Comparison of ENCODE assay signal across 24 mouse cellular contexts in the genomic region with DNA sequence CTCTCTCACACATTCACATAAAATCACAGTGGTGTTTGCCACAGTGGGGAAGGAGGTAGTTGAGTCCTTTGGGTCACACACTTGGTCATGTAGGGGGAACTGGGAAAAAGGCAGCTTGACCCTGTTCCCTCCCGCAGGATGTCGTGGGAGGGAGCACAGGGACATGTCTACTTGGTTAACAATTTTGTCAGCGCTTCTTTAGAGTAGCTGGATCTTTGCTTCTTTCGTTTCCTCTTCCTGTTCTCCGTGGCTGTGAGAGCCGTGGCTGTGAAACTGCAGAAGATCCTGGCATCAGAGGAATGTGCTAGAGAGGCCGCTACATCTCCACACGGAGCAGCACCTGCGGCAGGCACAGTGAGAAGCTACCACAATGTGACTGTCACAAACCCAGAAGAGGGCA. TPM values are rescaled to one million over a fixed set of nuclear protein-coding genes. Genes with fewer than 3 reads are reported as not detected.
DNase-seq lines count a peak whose midpoint lies in the region; ATAC-seq and TF ChIP-seq lines count a peak whose summit lies in the region.
"Had no signal": no experiment of that assay in that cellular context is flagged by ENCODE, and none has a peak within 500 bp of the region (broad histone marks: within the 10 kb centered on the region; RNA-seq: fewer than 3 reads in every experiment).

No protein-coding gene starts in this region.

- H3K27ac ChIP-seq in forebrain, embryonic 11.5 days (ENCODE audit: low read depth, low read length), result no peak overlapping the region
- no peak overlapping the region for H3K27ac ChIP-seq in forebrain, embryonic 14.5 days (ENCODE audit: low read depth, low read length)
- no peak overlapping the region for H3K27ac ChIP-seq in CH12.LX (ENCODE audit: insufficient read depth, low read depth)
- H3K27ac ChIP-seq: embryonic facial prominence, embryonic 12.5 days; forebrain, embryonic 12.5 days; heart, embryonic 10.5 days; heart, embryonic 15.5 days; hindbrain, embryonic 10.5 days; hindbrain, embryonic 14.5 days had no signal

- dilution Hi-C loops in CH12.LX (cut with MboI; ENCODE audit: extremely low pct_ligation_motif_present, extremely low pct_unique_long_range_greater_than_20kb, low sequenced_read_pairs), result no loop called here

- no peaks in the 10 kb centered on the region for H3K4me1 ChIP-seq in forebrain, embryonic 11.5 days (replicated peaks; ENCODE audit: control insufficient read depth, insufficient read depth, low read length)
- no peaks in the 10 kb centered on the region for H3K4me1 ChIP-seq in forebrain, embryonic 14.5 days (ENCODE audit: control insufficient read depth, insufficient read depth, low read length)
- peaks cover 10 to 22% of the 10 kb centered on the region in 2 experiments; a peak in 3 of 4 replicates for H3K4me1 ChIP-seq in CH12.LX (ENCODE audit: control insufficient read depth in 1 of 2, insufficient read depth in 2 of 2)
- H3K4me1 ChIP-seq: embryonic facial prominence, embryonic 12.5 days; forebrain, embryonic 12.5 days; heart, embryonic 10.5 days; heart, embryonic 15.5 days; hindbrain, embryonic 10.5 days had no signal

- ATAC-seq in forebrain, embryonic 11.5 days (replicated peaks; ENCODE audit: low FRiP score), result no peak
- ATAC-seq in forebrain, embryonic 14.5 days, result no peak
- ATAC-seq in megakaryocyte progenitor cell, adult 5-6 weeks (replicated peaks; ENCODE audit: poor library complexity), result peak; percentile 60
- ATAC-seq: CD4-positive, CD25-positive, alpha-beta regulatory T cell, adult 4 months; forebrain, postnatal 0 days had no signal

- no peak overlapping the region for H3K4me3 ChIP-seq in forebrain, embryonic 11.5 days (ENCODE audit: low read depth, low read length)
- H3K4me3 ChIP-seq in forebrain, embryonic 14.5 days (ENCODE audit: low read depth, low read length), result no peak overlapping the region
- no peak overlapping the region for H3K4me3 ChIP-seq in CH12.LX (replicated peaks in 1 of 3; ENCODE audit: low read depth in 2 of 3, low read length in 2 of 3, poor library complexity in 1 of 3)
- H3K4me3 ChIP-seq: embryonic facial prominence, embryonic 12.5 days; forebrain, embryonic 12.5 days; heart, embryonic 10.5 days; heart, embryonic 15.5 days; hindbrain, embryonic 10.5 days had no signal

- H3K79me2 ChIP-seq in CH12.LX (replicated peaks; ENCODE audit: control insufficient read depth, extremely low read depth, insufficient read depth, poor library complexity, severe bottlenecking), result no peaks in the 10 kb centered on the region

- 84% methylated on average over 9 of the region's 9 CpGs for WGBS in forebrain, embryonic 11.5 days
- WGBS in forebrain, embryonic 14.5 days, result 84% methylated on average over 9 of the region's 9 CpGs

- DNase-seq in forebrain, embryonic 11.5 days (ENCODE audit: low spot score), result peak; percentile 39
- no peak for DNase-seq in forebrain, embryonic 14.5 days (ENCODE audit: low spot score)
- DNase-seq in layer of hippocampus, adult 9-11 months, result peak; percentile 74
- no peak for DNase-seq in layer of hippocampus, postnatal 10 days (ENCODE audit: low spot score in 2 of 2)
- DNase-seq in CH12.LX (ENCODE audit: extremely low read depth), result no peak
- no peak for DNase-seq in thymus, postnatal 0 days (ENCODE audit: low spot score)
- DNase-seq: adrenal gland, postnatal 10 days; B cell, adult 2 months; cerebellum, adult 11 months; cerebellum, adult 8-10 months; cerebellum, postnatal 14 days; forebrain, postnatal 0 days; gastrocnemius, postnatal 14 days; heart, postnatal 14 days had no signal

- in situ Hi-C loops in CH12.LX (cut with MboI; ENCODE audit: low pct_ligation_motif_present, low pct_unique_long_range_greater_than_20kb, low sequenced_read_pairs), result no loop called here

- no peaks in the 10 kb centered on the region for H3K9me3 ChIP-seq in forebrain, embryonic 11.5 days (ENCODE audit: control insufficient read depth, low read length)
- no peaks in the 10 kb centered on the region for H3K9me3 ChIP-seq in forebrain, embryonic 14.5 days (replicated peaks; ENCODE audit: control insufficient read depth, low read length)
- H3K9me3 ChIP-seq in CH12.LX (replicated peaks; ENCODE audit: low read length), result no peaks in the 10 kb centered on the region
- H3K9me3 ChIP-seq: embryonic facial prominence, embryonic 12.5 days; forebrain, embryonic 12.5 days; heart, embryonic 10.5 days; heart, embryonic 15.5 days; hindbrain, embryonic 10.5 days had no signal

- no peaks in the 10 kb centered on the region for H3K36me3 ChIP-seq in forebrain, embryonic 11.5 days (ENCODE audit: control insufficient read depth, insufficient read depth, low read length)
- H3K36me3 ChIP-seq in forebrain, embryonic 14.5 days (ENCODE audit: control insufficient read depth, insufficient read depth, low read length), result peaks cover 13% of the 10 kb centered on the region
- H3K36me3 ChIP-seq in CH12.LX (replicated peaks in 1 of 2; ENCODE audit: control insufficient read depth in 1 of 2, insufficient read depth in 1 of 2, low read length in 1 of 2), result no peaks in the 10 kb centered on the region
- H3K36me3 ChIP-seq: forebrain, embryonic 12.5 days; heart, embryonic 10.5 days; heart, embryonic 15.5 days; hindbrain, embryonic 10.5 days had no signal

- H3K9ac ChIP-seq in forebrain, embryonic 11.5 days (ENCODE audit: low read length), result no peak overlapping the region
- H3K9ac ChIP-seq in forebrain, embryonic 14.5 days (ENCODE audit: low read length), result no peak overlapping the region
- no peak overlapping the region for H3K9ac ChIP-seq in CH12.LX (ENCODE audit: insufficient read depth, low read depth)
- H3K9ac ChIP-seq: embryonic facial prominence, embryonic 12.5 days; forebrain, embryonic 12.5 days; forebrain, postnatal 0 days; heart, embryonic 15.5 days; hindbrain, embryonic 14.5 days had no signal

- H3K27me3 ChIP-seq in forebrain, embryonic 11.5 days (ENCODE audit: control insufficient read depth, insufficient read depth, low read length), result no peaks in the 10 kb centered on the region
- no peaks in the 10 kb centered on the region for H3K27me3 ChIP-seq in forebrain, embryonic 14.5 days (replicated peaks; ENCODE audit: control insufficient read depth, insufficient read depth, low read length)
- H3K27me3 ChIP-seq in CH12.LX (replicated peaks), result no peaks in the 10 kb centered on the region
- H3K27me3 ChIP-seq: embryonic facial prominence, embryonic 12.5 days had no signal

- TF ChIP-seq CTCF in CH12.LX (conservative IDR thresholded peaks at IDR 0.05 in 1 of 2, IDR thresholded peaks at IDR 0.05 in 1 of 2; ENCODE audit: low read depth in 2 of 2, low read length in 2 of 2), result no peak

- TF ChIP-seq POLR2A in CH12.LX (IDR thresholded peaks at IDR 0.05; ENCODE audit: low read depth, low read length), result no peak

- TF ChIP-seq EP300 in CH12.LX (IDR thresholded peaks at IDR 0.05; ENCODE audit: low read length), result no peak

- no peak overlapping the region for H3K4me2 ChIP-seq in forebrain, embryonic 11.5 days (ENCODE audit: low read depth, low read length, severe bottlenecking)
- no peak overlapping the region for H3K4me2 ChIP-seq in forebrain, embryonic 14.5 days (ENCODE audit: low read length)
- 0 out of 2 replicates have a peak overlapping the region, but pooled peaks have one; percentile 3 for H3K4me2 ChIP-seq in CH12.LX (ENCODE audit: insufficient read depth, low read depth, poor library complexity, severe bottlenecking)
- H3K4me2 ChIP-seq: embryonic facial prominence, embryonic 12.5 days; forebrain, embryonic 12.5 days; heart, embryonic 15.5 days; hindbrain, embryonic 14.5 days had no signal

- TF ChIP-seq RAD21 in CH12.LX (IDR thresholded peaks at IDR 0.05; ENCODE audit: low read depth, low read length), result no peak

TF ChIP-seq in CH12.LX, 34 proteins besides CTCF, POLR2A, EP300 and RAD21:
- no peak for TF ChIP-seq ZC3H11A (IDR thresholded peaks at IDR 0.05; ENCODE audit: low read depth, low read length)
- no peak for TF ChIP-seq SIN3A (IDR thresholded peaks at IDR 0.05; ENCODE audit: low read length)
- no peak for TF ChIP-seq ELF1 (IDR thresholded peaks at IDR 0.05; ENCODE audit: low read depth, low read length)
- TF ChIP-seq MAZ (IDR thresholded peaks at IDR 0.05; ENCODE audit: low read depth, low read length), result no peak
- TF ChIP-seq IRF4 (IDR thresholded peaks at IDR 0.05; ENCODE audit: low read depth, low read length), result no peak
- TF ChIP-seq PAX5 (IDR thresholded peaks at IDR 0.05; ENCODE audit: low read length), result no peak
- TF ChIP-seq SMC3 (IDR thresholded peaks at IDR 0.05; ENCODE audit: low read depth, low read length), result no peak
- no peak for TF ChIP-seq MYC (IDR thresholded peaks at IDR 0.05; ENCODE audit: low read depth, low read length)
- no peak for TF ChIP-seq ZNF384 (IDR thresholded peaks at IDR 0.05; ENCODE audit: low read depth, low read length)
- no peak for TF ChIP-seq MEF2A (IDR thresholded peaks at IDR 0.05; ENCODE audit: borderline replicate concordance, low read depth, low read length)
- no peak for TF ChIP-seq GABPA (IDR thresholded peaks at IDR 0.05; ENCODE audit: insufficient replicate concordance, low read depth, low read length)
- no peak for TF ChIP-seq MAFK (IDR thresholded peaks at IDR 0.05; ENCODE audit: insufficient replicate concordance, low read length)

RNA-seq across cellular contexts. Expression of gene Esyt3, which starts 24.2 kb away (rescaled TPM):
- 0.35 TPM in 2 replicates for polyA plus RNA-seq in forebrain, embryonic 11.5 days (2014; fragmentation: Nextera tagmentation; extraction: Ambion mirVana)
- 0.52 and 0.58 TPM in 2 replicates for polyA plus RNA-seq in forebrain, embryonic 14.5 days (2014; fragmentation: Nextera tagmentation; extraction: Ambion mirVana)
- total RNA-seq in layer of hippocampus, postnatal 10 days (2021), result 1 to 10 TPM; 1.8 TPM
- total RNA-seq in CH12.LX (2012; rRNA removed) (not detected in 2 replicates), CH12.LX (2014; rRNA removed) (not detected in 2 replicates)
- 0.27 TPM in 1 of 2 replicates, not detected in the other for polyA plus RNA-seq in CH12.LX (2012; ENCODE audit: insufficient read length, low read depth)
- not detected in 2 replicates for total RNA-seq in megakaryocyte progenitor cell, adult 5-6 weeks (2015)
- not detected in 2 replicates for total RNA-seq in megakaryocyte progenitor cell, adult 5-6 weeks (2017)
- 0.05 and 0.17 TPM in 2 replicates for polyA plus RNA-seq in thymus, postnatal 0 days (2015; fragmentation: Nextera tagmentation; extraction: Ambion mirVana)
- total RNA-seq: gastrocnemius, adult 18-20 months; MEL had no signal
- polyA plus RNA-seq: CD4-positive, CD25-positive, alpha-beta regulatory T cell, adult 4 months had no signal

RNA-seq across cellular contexts. Expression of gene Mras, which starts 54.6 kb away (rescaled TPM):
- 15.5 and 16.8 TPM in 2 replicates for polyA plus RNA-seq in forebrain, embryonic 11.5 days (2014; fragmentation: Nextera tagmentation; extraction: Ambion mirVana)
- 51.8 and 56.8 TPM in 2 replicates for polyA plus RNA-seq in forebrain, embryonic 14.5 days (2014; fragmentation: Nextera tagmentation; extraction: Ambion mirVana)
- total RNA-seq in layer of hippocampus, postnatal 10 days (2021), result 10 to 100 TPM; 77.8 to 96.3 TPM
- total RNA-seq in CH12.LX (2012; rRNA removed), result 0.21 TPM in 1 of 2 replicates, not detected in the other
- not detected in 2 replicates for total RNA-seq in CH12.LX (2014; rRNA removed)
- not detected in 2 replicates for polyA plus RNA-seq in CH12.LX (2012; ENCODE audit: insufficient read length, low read depth)
- total RNA-seq in megakaryocyte progenitor cell, adult 5-6 weeks (2015), result 4.7 and 5.1 TPM in 2 replicates
- 4.1 and 5.2 TPM in 2 replicates for total RNA-seq in megakaryocyte progenitor cell, adult 5-6 weeks (2017)
- 11.9 and 14.7 TPM in 2 replicates for polyA plus RNA-seq in thymus, postnatal 0 days (2015; fragmentation: Nextera tagmentation; extraction: Ambion mirVana)
- total RNA-seq: MEL had no signal
- polyA plus RNA-seq: CD4-positive, CD25-positive, alpha-beta regulatory T cell, adult 4 months had no signal

Comparison
In these comparisons a context has a peak if more than half of its experiments do, and no peak if none do; other contexts are left out.
1. DNase-seq: peak in forebrain, embryonic 11.5 days (single experiment) and layer of hippocampus, adult 9-11 months (single experiment); none in forebrain, embryonic 14.5 days (single experiment), layer of hippocampus, postnatal 10 days (0 of 2), CH12.LX (single experiment) and thymus, postnatal 0 days (single experiment).
2. RNA of gene Mras, which starts 54.6 kb away (polyA plus RNA-seq): 51.8 to 56.8 TPM in forebrain, embryonic 14.5 days, 15.5 to 16.8 TPM in forebrain, embryonic 11.5 days and 11.9 to 14.7 TPM in thymus, postnatal 0 days; not detected in CH12.LX; every median in the first group is over 10 times any median in the second.